Mouse (Mus musculus) adrenal gland, adult 8-10 months (tissue): Measurements from ENCODE around the gene Dars. TPM values are rescaled to one million over a fixed set of nuclear protein-coding genes. Genes with fewer than 3 reads are reported as not detected.
"Not testable (repeated sequence)": the region's sequence is repeated elsewhere in the genome, so short reads cannot be mapped to it uniquely, and the experiment has no call there.

Experiments
- DNase-seq: peaks from one replicate; pipeline ENCODE4 v3.0.0; 2022
- total RNA-seq, 4 experiments: library from RNA; stranded (reverse); gene quantifications; 2 replicates each; pipeline ENCODE4 v1.2.4; 2022

Dars gene
- total RNA-seq, 4 experiments from 2014 or later = 92.5 to 99.9 (median 97.6) TPM

DNA sequence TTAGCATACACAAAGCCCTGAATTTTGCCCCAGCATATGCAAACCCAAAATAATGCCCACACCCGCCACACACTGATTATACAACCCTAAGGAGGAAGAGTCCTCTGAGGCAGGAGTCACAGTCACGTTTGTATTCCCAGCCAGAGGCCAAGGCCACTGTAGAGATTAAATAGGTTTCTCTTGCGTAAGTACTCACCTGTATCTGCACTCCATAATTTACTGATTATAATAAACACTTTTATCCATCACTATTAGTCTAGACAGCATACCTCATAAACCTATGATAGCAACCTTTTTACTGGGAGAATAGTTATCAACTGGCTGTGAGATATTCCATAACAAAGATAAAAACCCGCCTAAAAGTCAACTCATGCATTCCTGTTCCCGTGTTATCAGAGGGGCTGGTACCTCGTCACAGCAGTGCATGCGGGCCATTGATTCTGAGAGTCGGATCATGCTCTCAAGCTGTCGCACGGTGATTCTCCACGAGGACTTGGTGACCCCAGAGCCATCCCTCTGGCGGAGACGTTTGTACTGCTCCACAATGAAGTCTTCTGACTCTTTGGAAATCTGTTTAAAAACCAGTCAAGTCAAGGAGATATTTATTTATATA lies 79.4 kb downstream of the Dars start:
- DNase-seq = no peak

DNA sequence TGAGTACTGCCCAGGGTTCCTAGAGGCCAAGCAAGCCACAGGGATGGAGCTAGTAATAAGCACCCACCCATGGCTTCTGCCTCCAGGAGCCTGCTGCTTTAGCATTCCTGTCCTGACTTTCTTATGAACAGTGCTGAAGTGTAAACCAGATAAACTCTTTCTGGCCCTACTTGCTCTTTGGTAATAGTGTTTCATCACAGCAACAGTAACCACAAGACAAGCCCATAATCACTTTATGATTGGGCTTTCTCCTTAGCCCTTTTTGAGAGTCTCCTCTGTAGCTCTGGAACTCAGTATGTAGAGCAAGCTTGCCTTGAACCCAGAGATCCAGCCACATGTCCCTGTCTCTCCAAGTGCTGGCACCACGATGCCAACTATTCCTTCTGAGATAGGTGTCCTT lies 86.9 kb downstream of the Dars start:
- DNase-seq = no peak

GRCm38 (mm10) chr1:128328218-128328617 lies 89.0 kb downstream of the Dars start, which contains the start of gene Lct:
Lct (minus strand) TSS chr1:128328318.
- DNase-seq = no peak

- no peak for DNase-seq
Measured at GRCm38 (mm10) chr1:128327165-128327564, 90.0 kb downstream of the Dars start.

- DNase-seq = no peak
Measured at GRCm38 (mm10) chr1:128324776-128325175, 92.4 kb downstream of the Dars start.

GRCm38 (mm10) chr1:128323026-128323643 lies 94.0 kb downstream of the Dars start:
- no peak for DNase-seq

GRCm38 (mm10) chr1:128319266-128319665 lies 97.9 kb downstream of the Dars start:
- DNase-seq = not testable (repeated sequence)

- DNase-seq = no peak
Measured at GRCm38 (mm10) chr1:128314665-128315064, 102.5 kb downstream of the Dars start.

Other genes with a start within 250 kb of the Dars start
- 10 to 100 TPM; 70.3 to 84.9 (median 74.3) TPM for gene Ubxn4, start 173.4 kb downstream of the Dars start, total RNA-seq
- gene Lct, start 89.0 kb downstream of the Dars start, total RNA-seq = under 1 TPM in 3 of 4 experiments, not detected in 1; 0.03 to 0.08 (median 0.06) TPM
- 10 to 100 TPM; 16.8 to 20.3 (median 18.1) TPM for gene Mcm6, start 57.7 kb downstream of the Dars start, total RNA-seq
- 10 to 100 TPM; 14.8 to 66.9 (median 40.0) TPM for gene Cxcr4, start 174.9 kb upstream of the Dars start, total RNA-seq